Comparison of ENCODE assay signal across 9 mouse cellular contexts in genomic region chr9:58196610-58197567, GRCm38 (mm10). TPM values are rescaled to one million over a fixed set of nuclear protein-coding genes. Genes with fewer than 3 reads are reported as not detected.
A peak's percentile ranks its signal among the peaks of the same experiment; 100 is the strongest.
DNase-seq lines count a peak whose midpoint lies in the region; ATAC-seq and TF ChIP-seq lines count a peak whose summit lies in the region.
"Had no signal": no experiment of that assay in that cellular context is flagged by ENCODE, and none has a peak within 500 bp of the region (broad histone marks: within the 10 kb centered on the region; RNA-seq: fewer than 3 reads in every experiment).

No protein-coding gene starts in this region.

- H3K27ac ChIP-seq in heart, embryonic 15.5 days, result no peak overlapping the region
- H3K27ac ChIP-seq in forebrain, postnatal 0 days (ENCODE audit: low read depth, low read length), result peak overlapping the region; percentile 95
- H3K27ac ChIP-seq in midbrain, embryonic 13.5 days, result peak overlapping the region; percentile 93

- H3K36me3 ChIP-seq in heart, embryonic 15.5 days, result no peaks in the 10 kb centered on the region
- peaks cover 2% of the 10 kb centered on the region; the same call in 1 of the 2 replicates for H3K36me3 ChIP-seq in forebrain, postnatal 0 days (ENCODE audit: insufficient read depth)
- H3K36me3 ChIP-seq in midbrain, embryonic 13.5 days, result no peaks in the 10 kb centered on the region

- H3K9me3 ChIP-seq in heart, embryonic 15.5 days (replicated peaks), result no peaks in the 10 kb centered on the region
- no peaks in the 10 kb centered on the region for H3K9me3 ChIP-seq in forebrain, postnatal 0 days (ENCODE audit: low read length)
- H3K9me3 ChIP-seq in midbrain, embryonic 13.5 days, result no peaks in the 10 kb centered on the region
- H3K9me3 ChIP-seq: megakaryocyte, embryonic 14.5 days had no signal

- no peak overlapping the region for H3K9ac ChIP-seq in heart, embryonic 15.5 days
- H3K9ac ChIP-seq in forebrain, postnatal 0 days, result peak overlapping the region; percentile 68
- H3K9ac ChIP-seq in midbrain, embryonic 13.5 days (replicated peaks), result peak overlapping the region; percentile 80

- peaks cover 44% of the 10 kb centered on the region for H3K4me1 ChIP-seq in heart, embryonic 15.5 days (replicated peaks)
- H3K4me1 ChIP-seq in forebrain, postnatal 0 days (ENCODE audit: insufficient read depth), result peaks cover 9% of the 10 kb centered on the region; the same call in 1 of the 2 replicates
- H3K4me1 ChIP-seq in midbrain, embryonic 13.5 days (replicated peaks), result peaks cover 71% of the 10 kb centered on the region

- H3K27me3 ChIP-seq in heart, embryonic 15.5 days, result peaks cover 89% of the 10 kb centered on the region
- H3K27me3 ChIP-seq in forebrain, postnatal 0 days (ENCODE audit: insufficient read depth, low read length), result no peaks in the 10 kb centered on the region; the same call in 1 of the 2 replicates
- peaks cover 82% of the 10 kb centered on the region for H3K27me3 ChIP-seq in midbrain, embryonic 13.5 days

- DNase-seq in heart, adult 9 months (ENCODE audit: low spot score in 2 of 2), result no peak
- peak; percentile 26 for DNase-seq in adrenal gland, postnatal 25 days
- DNase-seq in forebrain, postnatal 0 days, result peak; percentile 56
- no peak for DNase-seq in thymus, postnatal 0 days (ENCODE audit: low spot score)
- no peak for DNase-seq in c-Kit-positive CD71-positive TER-119-positive erythroid progenitor cells, embryonic 14.5 days (ENCODE audit: low spot score)
- no peak for DNase-seq in thymus, postnatal 10 days (ENCODE audit: low spot score in 2 of 2)

- peak overlapping the region; percentile 39 for H3K4me3 ChIP-seq in heart, embryonic 15.5 days
- peak overlapping the region; percentile 52 for H3K4me3 ChIP-seq in forebrain, postnatal 0 days (ENCODE audit: low read depth, low read length)
- peak overlapping the region; percentile 49 for H3K4me3 ChIP-seq in midbrain, embryonic 13.5 days (replicated peaks)

- 5% methylated on average over 46 of the region's 46 CpGs for WGBS in heart, embryonic 15.5 days
- WGBS in forebrain, postnatal 0 days, result 8% methylated on average over 46 of the region's 46 CpGs
- 2% methylated on average over 46 of the region's 46 CpGs for WGBS in midbrain, embryonic 13.5 days

- TF ChIP-seq CTCF in forebrain, postnatal 0 days (IDR thresholded peaks at IDR 0.05; ENCODE audit: low read depth), result no peak

- H3K4me2 ChIP-seq in heart, embryonic 15.5 days, result peak overlapping the region; percentile 70
- H3K4me2 ChIP-seq in forebrain, postnatal 0 days (ENCODE audit: low read depth), result peak overlapping the region; percentile 65
- peak overlapping the region; percentile 65 for H3K4me2 ChIP-seq in midbrain, embryonic 13.5 days (replicated peaks)

- no peak for ATAC-seq in heart, embryonic 15.5 days (replicated peaks; ENCODE audit: insufficient number of reproducible peaks, insufficient read depth, low FRiP score, low read depth)
- ATAC-seq in forebrain, postnatal 0 days, result no peak
- no peak for ATAC-seq in midbrain, embryonic 13.5 days

RNA-seq across cellular contexts. Expression of gene Islr, which starts 7.2 kb away (rescaled TPM):
- polyA plus RNA-seq in heart, embryonic 15.5 days (2015; fragmentation: Nextera tagmentation; extraction: Ambion mirVana), result 28.4 and 49.0 TPM in 2 replicates
- 10.0 and 13.3 TPM in 2 replicates for total RNA-seq in adrenal gland, postnatal 25 days (2021)
- 31.0 and 45.8 TPM in 2 replicates for total RNA-seq in forebrain, postnatal 0 days (2014; rRNA removed)
- 27.4 and 32.2 TPM in 2 replicates for polyA plus RNA-seq in forebrain, postnatal 0 days (2015; fragmentation: Nextera tagmentation; extraction: Ambion mirVana)
- 21.4 and 25.3 TPM in 2 replicates for polyA plus RNA-seq in midbrain, embryonic 13.5 days (2015; fragmentation: Nextera tagmentation; extraction: Ambion mirVana)
- 11.5 and 14.7 TPM in 2 replicates for polyA plus RNA-seq in thymus, postnatal 0 days (2015; fragmentation: Nextera tagmentation; extraction: Ambion mirVana)

RNA-seq across cellular contexts. Expression of gene Islr2, which starts 7.2 kb away (rescaled TPM):
- polyA plus RNA-seq in heart, embryonic 15.5 days (2015; fragmentation: Nextera tagmentation; extraction: Ambion mirVana), result 0.20 TPM in 1 of 2 replicates, not detected in the other
- total RNA-seq in adrenal gland, postnatal 25 days (2021), result 0.64 and 1.7 TPM in 2 replicates
- 612 and 779 TPM in 2 replicates for total RNA-seq in forebrain, postnatal 0 days (2014; rRNA removed)
- 54.0 and 58.3 TPM in 2 replicates for polyA plus RNA-seq in forebrain, postnatal 0 days (2015; fragmentation: Nextera tagmentation; extraction: Ambion mirVana)
- polyA plus RNA-seq in midbrain, embryonic 13.5 days (2015; fragmentation: Nextera tagmentation; extraction: Ambion mirVana), result 36.8 and 51.7 TPM in 2 replicates
- 0.06 TPM in 1 of 2 replicates, not detected in the other for polyA plus RNA-seq in thymus, postnatal 0 days (2015; fragmentation: Nextera tagmentation; extraction: Ambion mirVana)

RNA-seq across cellular contexts. Expression of gene Pml, which starts 52.7 kb away (rescaled TPM):
- 10.0 and 15.8 TPM in 2 replicates for polyA plus RNA-seq in heart, embryonic 15.5 days (2015; fragmentation: Nextera tagmentation; extraction: Ambion mirVana)
- 23.6 and 35.1 TPM in 2 replicates for total RNA-seq in adrenal gland, postnatal 25 days (2021)
- 3.4 and 4.8 TPM in 2 replicates for total RNA-seq in forebrain, postnatal 0 days (2014; rRNA removed)
- 2.6 and 3.7 TPM in 2 replicates for polyA plus RNA-seq in forebrain, postnatal 0 days (2015; fragmentation: Nextera tagmentation; extraction: Ambion mirVana)
- 4.1 and 4.8 TPM in 2 replicates for polyA plus RNA-seq in midbrain, embryonic 13.5 days (2015; fragmentation: Nextera tagmentation; extraction: Ambion mirVana)
- 17.8 and 18.3 TPM in 2 replicates for polyA plus RNA-seq in thymus, postnatal 0 days (2015; fragmentation: Nextera tagmentation; extraction: Ambion mirVana)

RNA-seq across cellular contexts. Expression of gene Stoml1, which starts 56.1 kb away (rescaled TPM):
- polyA plus RNA-seq in heart, embryonic 15.5 days (2015; fragmentation: Nextera tagmentation; extraction: Ambion mirVana), result 25.2 and 28.6 TPM in 2 replicates
- 18.2 and 29.6 TPM in 2 replicates for total RNA-seq in adrenal gland, postnatal 25 days (2021)
- 148 and 149 TPM in 2 replicates for total RNA-seq in forebrain, postnatal 0 days (2014; rRNA removed)
- polyA plus RNA-seq in forebrain, postnatal 0 days (2015; fragmentation: Nextera tagmentation; extraction: Ambion mirVana), result 142 and 144 TPM in 2 replicates
- 94.8 and 97.2 TPM in 2 replicates for polyA plus RNA-seq in midbrain, embryonic 13.5 days (2015; fragmentation: Nextera tagmentation; extraction: Ambion mirVana)
- 48.3 and 55.1 TPM in 2 replicates for polyA plus RNA-seq in thymus, postnatal 0 days (2015; fragmentation: Nextera tagmentation; extraction: Ambion mirVana)

Comparison
In these comparisons a context has a peak if more than half of its experiments do, and no peak if none do; other contexts are left out.
1. DNase-seq: peak in adrenal gland, postnatal 25 days (single experiment) and forebrain, postnatal 0 days (single experiment); none in heart, adult 9 months (0 of 2), thymus, postnatal 0 days (single experiment), c-Kit-positive CD71-positive TER-119-positive erythroid progenitor cells, embryonic 14.5 days (single experiment) and thymus, postnatal 10 days (0 of 2).
2. RNA of gene Islr2, which starts 7.2 kb away (polyA plus RNA-seq): 54.0 to 58.3 TPM in forebrain, postnatal 0 days and 36.8 to 51.7 TPM in midbrain, embryonic 13.5 days; 0.20 TPM in heart, embryonic 15.5 days and 0.06 TPM in thymus, postnatal 0 days; every median in the first group is over 10 times any median in the second.
3. Peak in every context shown above with its lines, with median percentiles within 50 percentile points of each other: H3K4me2 ChIP-seq and H3K4me3 ChIP-seq.